29 mouse cellular contexts compared by ENCODE assay signal in the genomic region with DNA sequence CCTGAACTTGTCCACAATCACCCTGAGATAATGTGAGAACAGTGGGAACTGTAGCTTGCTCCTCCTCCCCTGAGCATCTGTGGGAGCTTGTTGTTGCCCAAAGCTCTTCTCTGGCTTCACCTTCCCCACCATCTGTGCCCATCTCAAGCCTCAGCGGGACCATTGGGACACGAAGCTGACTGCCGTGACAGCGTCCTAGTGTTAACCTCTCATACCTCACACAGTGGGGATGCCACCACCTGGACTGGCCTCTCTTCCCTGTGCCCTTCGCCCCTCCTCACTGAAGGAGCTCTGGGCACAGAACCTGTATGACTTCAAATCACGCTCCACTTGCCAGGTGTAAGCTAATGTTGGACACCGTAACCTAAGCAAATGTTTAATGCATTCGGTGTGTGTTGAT. TPM values are rescaled to one million over a fixed set of nuclear protein-coding genes. Genes with fewer than 3 reads are reported as not detected.
DNase-seq lines count a peak whose midpoint lies in the region; ATAC-seq and TF ChIP-seq lines count a peak whose summit lies in the region.
"Had no signal": no experiment of that assay in that cellular context is flagged by ENCODE, and none has a peak within 500 bp of the region (broad histone marks: within the 10 kb centered on the region; RNA-seq: fewer than 3 reads in every experiment).

No protein-coding gene starts in this region.

- H3K4me2 ChIP-seq in hindbrain, embryonic 12.5 days (replicated peaks), result no peak overlapping the region
- H3K4me2 ChIP-seq: forebrain, embryonic 13.5 days; heart, embryonic 12.5 days; hindbrain, embryonic 14.5 days; midbrain, embryonic 11.5 days; neural tube, embryonic 12.5 days had no signal

- peak overlapping the region; percentile 5; the same call in 1 of the 2 replicates for H3K27ac ChIP-seq in cerebellum, adult 2 months (ENCODE audit: insufficient read depth, low read length)
- H3K27ac ChIP-seq in hindbrain, embryonic 12.5 days, result no peak overlapping the region
- H3K27ac ChIP-seq: forebrain, embryonic 13.5 days; hindbrain, embryonic 14.5 days; liver, embryonic 14.5 days; neural tube, embryonic 12.5 days had no signal

- 12% methylated on average over 8 of the region's 8 CpGs for WGBS in cerebellum, adult 2 months
- WGBS in hindbrain, embryonic 12.5 days, result 92% methylated on average over 8 of the region's 8 CpGs

- no peaks in the 10 kb centered on the region for H3K27me3 ChIP-seq in cerebellum, adult 2 months (ENCODE audit: control insufficient read depth, insufficient read depth, low read length)
- no peaks in the 10 kb centered on the region for H3K27me3 ChIP-seq in hindbrain, embryonic 12.5 days
- H3K27me3 ChIP-seq: forebrain, embryonic 13.5 days; heart, embryonic 12.5 days; neural tube, embryonic 12.5 days had no signal

- DNase-seq in kidney, adult 11 months, result peak; percentile 37
- no peak for DNase-seq in kidney, adult 9 months
- DNase-seq in cerebellum, adult 11 months, result peak; percentile 38
- peak; percentile 59 to 69 for DNase-seq in cerebellum, adult 2 months
- peak; percentile 64 to 68 for DNase-seq in cerebellum, postnatal 25 days
- no peak for DNase-seq in T-cell, adult 2 months (ENCODE audit: low spot score)
- DNase-seq: adrenal gland, adult 8-10 months; gastrocnemius, postnatal 25 days; heart, adult 18-20 months; heart, postnatal 4 days; kidney, postnatal 4 days; layer of hippocampus, postnatal 36 days; left cerebral cortex, postnatal 4 days; lung, adult 2 months; lung, postnatal 10 days; right cerebral cortex, adult 18-20 months; spleen, adult 18-20 months; thymus, postnatal 14 days had no signal

- H3K36me3 ChIP-seq in hindbrain, embryonic 12.5 days, result peaks cover 48% of the 10 kb centered on the region

- no peak for TF ChIP-seq POLR2A in cerebellum, adult 2 months (IDR thresholded peaks at IDR 0.05; ENCODE audit: borderline replicate concordance, insufficient read depth, low read length)

- H3K4me1 ChIP-seq in cerebellum, adult 2 months (ENCODE audit: control insufficient read depth, insufficient read depth, low read length), result peaks cover 4% of the 10 kb centered on the region
- H3K4me1 ChIP-seq in hindbrain, embryonic 12.5 days, result no peaks in the 10 kb centered on the region
- H3K4me1 ChIP-seq: forebrain, embryonic 13.5 days; neural tube, embryonic 12.5 days had no signal

- H3K9ac ChIP-seq in hindbrain, embryonic 12.5 days, result no peak overlapping the region
- H3K9ac ChIP-seq: forebrain, embryonic 13.5 days; heart, embryonic 12.5 days; hindbrain, embryonic 14.5 days; liver, embryonic 14.5 days; neural tube, embryonic 12.5 days had no signal

- no peaks in the 10 kb centered on the region for H3K9me3 ChIP-seq in hindbrain, embryonic 12.5 days (replicated peaks)
- H3K9me3 ChIP-seq: forebrain, embryonic 13.5 days; heart, embryonic 12.5 days; neural tube, embryonic 12.5 days had no signal

- H3K4me3 ChIP-seq in cerebellum, adult 2 months (replicated peaks; ENCODE audit: insufficient read depth, low read depth, low read length), result no peak overlapping the region
- H3K4me3 ChIP-seq in hindbrain, embryonic 12.5 days, result no peak overlapping the region
- H3K4me3 ChIP-seq: forebrain, embryonic 13.5 days; heart, embryonic 12.5 days; myocyte; neural tube, embryonic 12.5 days had no signal

- ATAC-seq in hindbrain, embryonic 12.5 days (ENCODE audit: low FRiP score), result no peak
- ATAC-seq: activated CD4-positive, CD25-positive, alpha-beta regulatory T cell, adult 4 months; CD4-positive, CD25-positive, alpha-beta regulatory T cell, adult 4 months; forebrain, embryonic 13.5 days; intestine, postnatal 0 days had no signal

- no peak for TF ChIP-seq CTCF in cerebellum, adult 2 months (IDR thresholded peaks at IDR 0.05; ENCODE audit: borderline replicate concordance, insufficient read depth, low read depth, low read length)

RNA-seq across cellular contexts. Expression of a gene that starts 19.9 kb away (rescaled TPM):
- 3.1 and 4.6 TPM in 2 replicates for polyA plus RNA-seq in cerebellum, adult 2 months (2012; rRNA removed)
- not detected in 2 replicates for polyA plus RNA-seq in hindbrain, embryonic 12.5 days (2016; fragmentation: Nextera tagmentation; extraction: Ambion mirVana)
- polyA plus RNA-seq: forebrain, embryonic 13.5 days; hindbrain, embryonic 14.5 days; myocyte had no signal

Comparison
In these comparisons a context has a peak if more than half of its experiments do, and no peak if none do; other contexts are left out.
1. DNase-seq: peak in kidney, adult 11 months (single experiment), cerebellum, adult 11 months (single experiment), cerebellum, adult 2 months (2 of 2) and cerebellum, postnatal 25 days (2 of 2); none in kidney, adult 9 months (single experiment) and T-cell, adult 2 months (single experiment).